Mouse (Mus musculus): ENCODE measurements around the gene Prkce. TPM values are rescaled to one million over a fixed set of nuclear protein-coding genes. Genes with fewer than 3 reads are reported as not detected.

Gene Prkce
- total RNA-seq, 4 experiments from 2014 or later: 24.0 to 30.1 (median 27.4) TPM

- no peak for DNase-seq (ENCODE audit: low spot score)
Observed at GRCm38 (mm10) chr17:86410496-86410895, 242.9 kb downstream of the Prkce start.

DNA sequence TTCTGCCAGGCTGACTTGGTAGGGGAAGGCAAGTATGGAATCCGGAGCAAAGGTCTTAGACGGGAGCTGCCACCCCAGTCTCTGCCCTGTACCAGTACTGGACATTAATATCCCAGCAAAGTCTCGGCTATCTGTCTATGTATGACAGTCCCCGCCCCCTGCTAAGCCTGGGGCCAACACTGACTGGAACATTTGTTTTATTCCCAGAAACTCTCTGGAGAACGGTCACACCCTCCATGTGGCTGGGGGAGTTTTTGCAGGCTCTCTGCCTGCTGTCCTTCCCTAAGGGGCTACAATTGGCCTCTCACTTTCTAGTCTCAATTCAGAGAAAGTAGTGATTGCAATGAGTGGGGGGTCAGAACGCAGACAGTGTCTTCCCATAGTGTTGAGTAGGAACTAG lies 244.6 kb downstream of the Prkce start:
- peak; percentile 49 for DNase-seq (ENCODE audit: low spot score)

GRCm38 (mm10) chr17:86414608-86415007 lies 247.0 kb downstream of the Prkce start:
- no peak for DNase-seq (ENCODE audit: low spot score)

- no peak for DNase-seq (ENCODE audit: low spot score)
Observed at GRCm38 (mm10) chr17:86415989-86416388, 248.4 kb downstream of the Prkce start.

DNA sequence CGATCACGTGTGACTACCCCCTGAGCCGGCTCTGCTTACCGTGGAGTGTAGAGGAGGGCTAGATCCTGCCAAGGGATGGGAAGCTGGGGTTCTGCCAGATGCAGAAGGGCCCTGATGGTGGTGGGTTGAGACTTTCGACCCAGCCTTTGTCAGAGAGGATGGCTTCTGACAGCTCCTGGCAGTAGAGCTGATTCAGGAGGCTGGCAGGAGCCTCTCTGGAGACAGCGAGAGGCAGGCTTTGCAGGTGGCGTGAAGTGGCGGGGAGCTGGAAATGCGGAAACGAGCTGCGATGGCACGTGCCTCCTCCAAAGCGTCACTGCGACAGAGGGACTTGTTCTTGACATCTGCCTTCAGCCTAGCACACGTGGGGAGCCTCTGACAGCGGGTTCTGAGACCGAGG lies 250.7 kb downstream of the Prkce start:
- no peak for DNase-seq (ENCODE audit: low spot score)

DNA sequence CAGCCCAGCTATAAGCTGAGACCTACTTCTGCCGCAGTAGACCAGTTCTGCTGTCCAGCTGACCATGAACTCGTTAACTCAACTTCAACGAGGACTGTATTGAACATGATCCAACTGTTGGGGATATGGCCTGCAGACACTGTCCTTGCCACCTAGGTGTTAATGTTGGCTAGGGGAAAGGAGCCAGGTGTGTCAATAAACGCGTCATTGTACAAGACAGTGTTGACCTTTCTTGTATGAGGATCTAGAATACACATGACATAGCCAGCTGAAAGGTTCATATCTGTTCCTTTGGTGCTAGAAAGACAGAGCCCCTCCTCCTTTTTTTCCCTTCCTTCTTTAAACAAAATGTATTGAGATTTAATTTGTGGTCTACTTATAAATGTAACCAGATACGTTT lies 251.6 kb downstream of the Prkce start:
- DNase-seq (ENCODE audit: low spot score): no peak

DNA sequence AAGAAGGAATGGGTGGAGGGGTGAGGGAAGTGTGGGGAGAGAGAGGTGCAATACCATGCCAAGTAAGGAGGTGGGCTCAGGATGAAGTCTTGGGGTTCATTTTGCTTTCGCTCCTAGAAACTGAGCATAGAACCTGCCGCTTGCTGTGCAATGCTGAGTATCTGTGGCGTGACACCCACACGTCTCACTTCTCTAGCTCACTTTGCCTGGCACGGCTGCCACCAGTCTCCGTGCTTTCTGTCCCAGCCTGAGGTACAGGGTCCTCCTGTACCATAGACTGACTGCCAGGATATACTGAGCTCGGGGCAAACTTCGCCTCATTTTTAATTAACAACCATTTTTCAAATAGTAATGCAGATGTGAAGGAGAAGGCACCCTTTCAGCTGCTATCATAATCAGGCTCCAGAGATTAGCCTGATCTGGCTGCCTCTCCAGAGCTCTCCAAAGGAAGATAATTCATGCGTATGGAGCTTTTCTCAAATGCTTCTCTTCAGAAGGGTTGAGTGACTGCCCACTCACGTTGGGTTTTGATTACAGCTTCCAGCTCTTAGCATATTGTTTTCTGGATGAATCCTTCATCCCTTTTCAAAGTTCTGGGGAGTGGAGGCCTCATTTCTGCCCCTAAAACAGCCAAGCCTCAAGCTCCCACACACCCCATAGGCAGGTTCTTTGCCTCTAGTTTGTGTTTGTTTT lies 253.2 kb downstream of the Prkce start:
- DNase-seq (ENCODE audit: low spot score): no peak

DNA sequence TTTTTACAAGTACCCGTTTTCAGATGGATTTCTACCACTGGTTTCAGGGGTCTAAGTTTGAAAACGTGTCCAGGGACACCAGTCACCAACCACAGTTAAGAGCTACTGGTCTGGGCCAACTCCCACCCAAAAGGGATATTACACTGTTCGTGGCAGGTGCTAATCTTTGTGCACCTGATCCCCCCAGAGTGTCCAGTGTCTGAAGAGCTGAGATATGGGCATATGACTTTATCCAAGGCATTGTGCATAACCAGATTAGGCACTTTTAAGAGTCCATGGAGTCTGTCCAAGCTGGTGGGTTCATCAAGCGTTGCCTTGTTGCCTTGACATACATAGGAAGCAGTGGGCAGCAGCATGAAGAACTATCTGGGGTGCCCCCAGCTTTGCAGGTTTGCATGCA lies 254.4 kb downstream of the Prkce start:
- DNase-seq (ENCODE audit: low spot score): no peak

GRCm38 (mm10) chr17:86429877-86430276 lies 262.3 kb downstream of the Prkce start:
- no peak for DNase-seq (ENCODE audit: low spot score)

DNA sequence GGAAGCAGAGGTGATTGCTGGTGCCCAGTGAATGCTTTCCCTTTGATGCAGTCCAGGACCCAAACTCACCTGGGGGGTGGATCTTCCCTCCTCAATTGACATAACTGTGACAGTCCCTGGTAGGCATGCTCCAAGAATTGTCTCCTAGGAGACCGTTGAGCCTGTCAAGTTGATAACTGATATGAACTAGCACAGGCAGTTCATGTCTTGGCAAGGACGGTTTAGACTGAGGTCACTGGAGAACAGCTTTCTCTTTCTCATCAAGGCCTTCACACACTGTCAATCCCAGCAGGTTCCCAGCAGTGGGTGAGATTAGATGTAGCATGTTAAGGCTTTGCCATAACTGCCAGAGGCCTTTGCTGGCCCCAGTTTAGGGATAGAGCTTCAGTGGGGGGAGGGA lies 265.5 kb downstream of the Prkce start:
- peak; percentile 49 for DNase-seq (ENCODE audit: low spot score)

GRCm38 (mm10) chr17:86433813-86434212 lies 266.2 kb downstream of the Prkce start:
- DNase-seq (ENCODE audit: low spot score): peak; percentile 58

DNA sequence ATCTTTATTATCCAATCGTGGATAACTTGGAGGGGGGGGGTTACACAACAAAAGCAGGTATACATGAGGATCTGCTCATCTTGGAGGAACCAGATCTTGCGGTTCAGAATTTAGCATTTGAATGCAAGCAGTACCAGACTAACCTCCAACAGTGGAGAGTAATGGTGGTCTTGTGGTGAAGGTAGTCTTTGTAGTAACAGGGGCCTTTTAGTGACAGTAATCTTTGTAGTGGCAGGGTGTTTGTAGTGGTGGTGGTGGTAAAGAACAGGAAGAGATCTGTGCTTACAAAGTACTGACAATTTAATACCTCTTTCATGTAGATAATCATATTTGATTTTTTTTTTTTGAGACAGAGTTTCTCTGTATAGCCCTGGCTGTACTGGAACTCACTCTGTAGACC lies 267.2 kb downstream of the Prkce start:
- no peak for DNase-seq (ENCODE audit: low spot score)

DNA sequence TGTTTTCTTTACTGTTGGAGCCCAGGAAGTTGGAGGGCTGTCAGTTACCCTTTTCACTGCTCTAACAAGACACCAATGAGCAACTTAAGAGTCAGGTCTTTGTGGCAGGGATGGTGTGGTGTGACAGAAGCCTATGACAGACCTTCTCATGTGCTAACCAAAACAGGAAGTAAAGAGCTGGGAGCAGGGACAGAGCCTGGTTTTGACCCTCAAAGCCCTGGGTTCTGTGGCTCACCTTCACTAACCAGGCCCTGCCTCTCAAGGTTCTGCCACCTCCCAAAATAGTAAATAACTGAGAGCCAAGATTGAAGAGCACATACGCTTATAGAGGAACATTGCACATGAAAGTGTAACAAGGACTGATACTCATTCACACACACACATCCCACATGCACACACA lies 268.0 kb downstream of the Prkce start:
- no peak for DNase-seq (ENCODE audit: low spot score)

DNA sequence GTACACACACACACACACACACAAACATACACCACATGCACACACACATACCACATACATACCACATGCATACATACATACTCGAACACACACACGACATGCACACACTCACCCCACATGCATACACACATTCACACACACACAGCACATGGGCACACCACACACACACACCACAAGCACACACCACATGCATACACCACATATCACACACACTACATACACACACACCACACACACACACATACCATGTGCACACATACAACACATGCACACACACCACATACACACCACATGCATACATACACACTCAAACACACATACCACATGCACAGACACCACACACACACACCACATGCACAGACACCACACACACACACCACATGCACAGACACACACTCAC lies 268.4 kb downstream of the Prkce start:
- no peak for DNase-seq (ENCODE audit: low spot score)

GRCm38 (mm10) chr17:86436583-86437370 lies 269.2 kb downstream of the Prkce start:
- DNase-seq (ENCODE audit: low spot score): no peak

- DNase-seq (ENCODE audit: low spot score): peak; percentile 55
Observed at GRCm38 (mm10) chr17:86437516-86438277, 270.1 kb downstream of the Prkce start.

DNA sequence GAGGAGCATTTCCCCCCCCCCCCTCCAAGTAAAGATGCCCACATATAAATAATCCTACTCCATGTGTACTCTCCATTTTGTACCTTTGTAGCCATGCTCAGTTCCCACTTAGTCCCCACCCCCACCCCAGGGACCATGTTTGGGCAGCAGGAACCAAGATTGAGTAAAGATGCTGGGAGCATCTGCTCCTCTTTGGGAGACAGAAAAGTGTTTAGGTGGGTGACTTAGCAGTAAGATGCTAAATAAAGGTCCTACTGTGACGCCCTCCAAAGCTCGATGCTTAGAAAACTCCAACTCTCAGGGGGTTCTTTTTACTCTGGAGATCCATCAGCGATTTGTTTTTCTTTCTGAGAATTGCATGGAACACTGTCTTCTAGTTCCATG lies 270.7 kb downstream of the Prkce start:
- DNase-seq (ENCODE audit: low spot score): no peak

GRCm38 (mm10) chr17:86438763-86439162 lies 271.2 kb downstream of the Prkce start:
- peak; percentile 58 for DNase-seq (ENCODE audit: low spot score)

- DNase-seq (ENCODE audit: low spot score): no peak
Observed at GRCm38 (mm10) chr17:86441098-86441497, 273.5 kb downstream of the Prkce start.

GRCm38 (mm10) chr17:86443886-86444285 lies 276.3 kb downstream of the Prkce start:
- no peak for DNase-seq (ENCODE audit: low spot score)

- DNase-seq (ENCODE audit: low spot score): peak; percentile 95
Observed at GRCm38 (mm10) chr17:86444578-86445419, 277.2 kb downstream of the Prkce start.

GRCm38 (mm10) chr17:86445420-86445720 lies 277.8 kb downstream of the Prkce start:
- DNase-seq (ENCODE audit: low spot score): no peak

Data from heart, adult 8-10 months (tissue).